Mouse (Mus musculus): Measurements from ENCODE around the gene Taf1d. TPM values are rescaled to one million over a fixed set of nuclear protein-coding genes. Genes with fewer than 3 reads are reported as not detected.

Taf1d gene
- 7.7 and 12.2 TPM in 2 replicates for polyA plus RNA-seq (2012; rRNA removed)

DNA sequence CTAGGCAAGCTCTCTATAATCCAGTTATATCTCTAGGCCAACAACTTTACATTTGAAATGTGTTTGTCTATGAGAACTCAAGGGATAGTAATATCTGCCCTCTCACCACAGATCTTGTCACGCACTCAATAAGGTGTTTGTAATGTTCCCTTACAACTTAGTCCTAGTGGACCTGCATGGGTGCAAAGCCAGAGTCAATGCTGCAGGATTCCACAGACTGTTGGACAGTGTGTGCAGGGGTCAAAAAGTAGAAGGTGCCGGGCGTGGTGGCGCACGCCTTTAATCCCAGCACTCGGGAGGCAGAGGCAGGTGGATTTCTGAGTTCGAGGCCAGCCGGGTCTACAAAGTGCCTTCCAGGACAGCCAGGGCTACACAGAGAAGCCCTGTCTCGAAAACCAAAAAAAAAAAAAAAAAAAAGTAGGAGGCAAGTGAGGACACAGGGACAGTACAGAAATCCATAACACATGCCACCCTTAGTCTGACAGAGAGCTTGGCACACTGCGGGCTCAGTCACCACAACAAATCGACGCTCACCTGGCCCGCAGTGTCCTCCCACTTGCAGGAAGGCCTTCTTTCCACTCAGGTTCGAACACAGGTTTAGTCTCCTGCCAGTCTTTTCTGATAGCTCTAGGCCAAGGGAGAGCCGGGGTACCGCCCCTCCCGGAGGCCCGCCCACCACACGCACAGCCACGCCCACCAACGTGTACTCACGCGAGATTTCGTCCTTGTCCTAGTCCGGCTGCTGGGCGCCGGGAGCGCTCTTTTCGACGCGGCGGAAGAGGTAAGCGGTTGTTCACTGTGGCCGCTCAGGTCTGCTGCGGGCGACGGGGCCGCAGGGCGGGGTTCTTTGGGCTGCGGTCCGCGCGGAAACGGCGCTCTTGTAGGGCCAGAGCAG is at the start of gene Taf1d:
Taf1d (plus strand) TSS at position 712 of the 895 bp plus-strand sequence.

DNA sequence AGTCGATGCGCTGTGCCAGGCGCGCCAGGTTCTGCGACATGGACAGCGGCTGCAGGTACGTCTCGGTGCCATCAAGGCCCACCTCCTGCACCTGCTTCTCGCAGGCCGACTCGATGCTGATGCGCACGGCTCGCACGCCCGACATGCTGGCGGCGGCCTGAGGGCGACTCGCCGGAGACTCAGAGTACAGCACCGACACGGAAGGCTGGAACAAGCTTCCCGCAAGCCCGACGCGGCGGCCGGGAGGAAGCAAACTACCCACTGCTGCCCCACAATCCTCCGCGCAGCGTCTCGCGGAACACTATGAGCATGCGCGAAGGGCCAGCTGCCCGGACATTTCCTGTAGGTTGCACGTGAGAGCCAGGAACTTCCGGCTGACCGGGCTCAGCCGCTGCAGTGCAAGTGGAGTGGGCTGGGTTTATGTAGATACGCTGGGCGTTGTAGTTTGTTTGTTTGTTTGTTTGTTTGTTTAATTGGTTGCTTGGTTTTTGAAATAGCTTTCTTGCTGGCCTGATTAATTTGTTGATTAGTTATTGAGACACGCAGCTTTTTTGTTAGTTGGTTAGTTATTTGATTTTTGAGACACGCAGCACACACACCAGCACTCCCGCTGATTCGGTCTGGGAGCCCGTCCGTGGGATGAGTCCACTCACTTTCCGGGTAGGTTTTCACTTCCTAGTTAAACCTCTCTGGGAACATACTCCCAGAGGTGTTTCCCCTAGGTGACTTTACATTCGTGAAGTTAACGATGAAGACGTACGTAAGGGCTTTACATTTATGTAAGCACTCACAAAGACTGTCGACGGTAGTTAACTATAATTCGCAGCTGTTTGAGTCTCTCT is 26.1 kb upstream of the Taf1d start, which contains the start of gene Med17:
Med17 (minus strand) TSS at position 283 of the 842 bp plus-strand sequence.

GRCm38 (mm10) chr9:15306398-15307119 is 545 bp downstream of the Taf1d start, which contains the start of gene 4931406C07Rik:
4931406C07Rik (minus strand) TSS chr9:15306448.

GRCm38 (mm10) chr9:15357484-15358275 is 51.7 kb downstream of the Taf1d start, which contains the start of gene Cep295:
Cep295 (minus strand) TSS chr9:15357788.

Other genes starting within 250 kb of the Taf1d start
- gene Hephl1, start 194.1 kb upstream of the Taf1d start, polyA plus RNA-seq (2012; rRNA removed), result not detected in 2 replicates
- gene Vstm5, start 67.2 kb upstream of the Taf1d start, polyA plus RNA-seq (2012; rRNA removed), result 18.5 and 22.8 TPM in 2 replicates
- gene Med17, start 26.3 kb upstream of the Taf1d start, polyA plus RNA-seq (2012; rRNA removed), result 30.5 and 32.8 TPM in 2 replicates
- 16.9 and 21.2 TPM in 2 replicates for gene 4931406C07Rik, start 234 bp downstream of the Taf1d start, polyA plus RNA-seq (2012; rRNA removed)
- 1.6 and 1.7 TPM in 2 replicates for gene Cep295, start 51.6 kb downstream of the Taf1d start, polyA plus RNA-seq (2012; rRNA removed)
- 14.3 and 14.5 TPM in 2 replicates for gene Smco4, start 187.2 kb downstream of the Taf1d start, polyA plus RNA-seq (2012; rRNA removed)

Measured in colon, adult 2 months (tissue).